Mouse (Mus musculus) hindbrain, embryonic 12.5 days (tissue): ENCODE results near the gene Phf10. TPM values are rescaled to one million over a fixed set of nuclear protein-coding genes. Genes with fewer than 3 reads are reported as not detected.
A peak's percentile ranks its signal among the peaks of the same experiment; 100 is the strongest.
"Not testable (repeated sequence)": the region's sequence is repeated elsewhere in the genome, so short reads cannot be mapped to it uniquely, and the experiment has no call there.

Source experiments
- ATAC-seq: fragments of 200-750 bp; cut with Nextera tagmentation; 2 replicates; pipeline ENCODE4 v1.8.0; 2017; ENCODE audit warnings: moderate TSS enrichment; ENCODE audit not compliant: low FRiP score
- H3K27ac ChIP-seq: fragments of 300-500 bp; sonication (generic); 2 replicates; pipeline ENCODE4 v1.5.1; 2016; ENCODE audit warnings: mild to moderate bottlenecking
- H3K27me3 ChIP-seq: fragments of 300-500 bp; sonication (generic); 2 replicates; pipeline ENCODE4 v1.6.1; 2016; ENCODE audit warnings: mild to moderate bottlenecking
- H3K36me3 ChIP-seq: fragments of 300-500 bp; sonication (generic); 2 replicates; pipeline ENCODE4 v1.6.1; 2016; ENCODE audit warnings: mild to moderate bottlenecking
- H3K4me1 ChIP-seq: fragments of 300-500 bp; sonication (generic); 2 replicates; pipeline ENCODE4 v1.6.1; 2016
- H3K4me2 ChIP-seq: fragments of 300-500 bp; sonication (generic); replicated peaks from 2 replicates; pipeline ENCODE4 v1.6.1; 2016; ENCODE audit warnings: mild to moderate bottlenecking
- H3K4me3 ChIP-seq: fragments of 300-500 bp; sonication (generic); 2 replicates; pipeline ENCODE4 v1.5.1; 2016; ENCODE audit warnings: mild to moderate bottlenecking
- H3K9ac ChIP-seq: fragments of 300-500 bp; sonication (generic); 2 replicates; pipeline ENCODE4 v1.6.1; 2016; ENCODE audit warnings: mild to moderate bottlenecking, moderate library complexity
- H3K9me3 ChIP-seq: fragments of 300-500 bp; sonication (generic); replicated peaks from 2 replicates; pipeline ENCODE4 v1.6.1; 2016; ENCODE audit warnings: mild to moderate bottlenecking
- WGBS: fragments of 180-500 bp; shearing (Covaris S2); methylation state at CpG from one replicate; pipeline ENCODE4 v1.1.7; 2016; 5-methylcytosine and 5-hydroxymethylcytosine counted together
- polyA plus RNA-seq: library from polyadenylated mRNA; unstranded; fragments of >200 nt; fragmentation: Nextera tagmentation; extraction: Ambion mirVana; gene quantifications from 2 replicates; pipeline ENCODE4 v1.2.1, GENCODE M21; 2016

Gene Phf10
- polyA plus RNA-seq = 22.2 and 24.9 TPM in 2 replicates

GRCm38 (mm10) chr17:14960951-14961556 is at the start of gene Phf10:
TSS of gene Phf10 (minus strand) at chr17:14961273.
- H3K9me3 ChIP-seq, H3K27ac ChIP-seq, H3K36me3 ChIP-seq, H3K27me3 ChIP-seq, H3K4me1 ChIP-seq: not testable (repeated sequence)
- Histone ChIP-seq H3K4me3 (peak within 1 kb of the TSS; percentile 79), H3K9ac (peak within 1 kb of the TSS; percentile 84), H3K4me2 (peak within 1 kb of the TSS; percentile 95)
- WGBS = under 1% methylated on average over 41 of the region's 100 CpGs
- peak; percentile 83 for ATAC-seq

DNA sequence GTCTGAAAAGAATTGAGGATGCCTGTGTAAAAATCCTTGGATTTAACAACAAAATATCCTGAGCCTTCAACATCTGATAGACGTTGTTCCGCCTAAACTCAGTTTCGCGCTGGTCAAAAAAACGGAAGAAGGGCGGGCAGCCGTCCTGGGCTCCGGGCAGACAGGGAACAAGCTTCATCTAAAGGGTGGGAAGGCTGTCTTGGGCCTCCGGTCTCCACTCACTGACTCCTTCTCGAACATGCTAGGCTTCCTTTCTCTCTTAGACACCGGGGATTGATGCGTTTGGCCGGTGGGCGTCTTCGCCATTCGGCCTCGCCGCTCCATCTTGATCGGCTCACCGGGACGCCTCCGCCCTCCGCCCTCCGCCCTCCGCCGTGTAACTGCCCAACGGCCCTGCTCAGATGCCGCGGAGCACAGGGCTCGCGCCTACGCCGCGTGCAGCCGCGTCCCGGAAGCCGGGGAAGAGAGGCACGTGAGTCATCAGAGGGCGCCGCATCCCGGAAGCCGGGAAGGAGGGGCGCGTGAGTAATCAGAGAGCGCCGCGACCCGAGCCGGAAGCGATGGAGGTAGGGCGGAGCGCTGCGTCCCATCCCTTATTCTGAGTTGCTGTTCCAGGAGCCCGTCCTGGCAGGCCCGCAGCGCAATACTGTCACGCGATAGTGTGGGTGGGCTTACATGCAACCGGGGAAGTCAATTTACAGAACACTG is 48.8 kb upstream of the Phf10 start, which contains the start of gene Gm3435:
Gene Gm3435, plus strand, starts transcription at position 471 of the 708 bp plus-strand sequence.
- not testable (repeated sequence) for H3K9me3 ChIP-seq, H3K4me3 ChIP-seq, H3K27me3 ChIP-seq, H3K9ac ChIP-seq, H3K4me1 ChIP-seq, H3K36me3 ChIP-seq, H3K4me2 ChIP-seq, H3K27ac ChIP-seq
- ATAC-seq = peak; percentile 98
- no CpG with 5 or more reads among the region's 60 CpGs for WGBS

DNA sequence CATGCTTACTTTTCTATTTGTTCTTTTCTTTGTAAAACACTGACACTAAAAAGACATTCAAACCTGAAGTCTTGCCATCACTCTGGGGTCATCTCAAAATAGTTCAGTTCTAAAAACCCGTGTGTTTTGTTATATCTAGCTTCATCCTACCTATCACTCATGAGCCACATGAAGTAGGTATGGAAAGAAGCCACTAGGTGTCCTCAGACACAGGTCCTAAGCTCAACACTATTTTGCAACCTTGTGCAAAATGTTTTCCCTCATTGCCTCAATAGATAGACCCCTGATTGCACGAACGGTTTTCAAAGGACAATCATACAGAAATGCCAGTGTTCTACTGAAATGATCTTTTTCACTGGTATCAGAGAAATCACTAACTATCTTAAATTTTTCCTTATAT is 48.0 kb upstream of the Phf10 start:
- not testable (repeated sequence) for H3K36me3 ChIP-seq, H3K27ac ChIP-seq, H3K4me3 ChIP-seq, H3K27me3 ChIP-seq, H3K4me1 ChIP-seq, ATAC-seq, H3K9me3 ChIP-seq, H3K4me2 ChIP-seq, H3K9ac ChIP-seq
- no CpG with 5 or more reads among the region's 3 CpGs for WGBS

DNA sequence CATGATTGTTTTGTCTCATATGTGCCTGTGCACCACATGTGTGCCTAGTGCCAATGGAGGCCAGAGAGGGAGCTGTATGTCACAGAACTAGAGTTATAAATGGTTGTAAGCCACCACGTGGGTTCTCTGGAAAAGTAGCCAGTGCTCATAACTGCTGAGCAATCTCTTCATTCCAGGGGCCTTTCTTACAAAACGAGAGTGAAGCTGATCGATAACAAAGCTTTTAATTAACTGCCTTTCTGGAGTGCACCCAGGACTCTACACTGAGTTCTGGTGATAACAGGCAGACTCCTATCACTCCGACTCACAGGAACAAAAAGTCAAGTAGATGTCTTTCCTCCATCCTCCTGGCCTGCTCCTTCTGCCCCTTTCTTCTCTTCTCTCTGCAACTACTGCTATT is 39.0 kb upstream of the Phf10 start:
- H3K36me3 ChIP-seq, H3K27ac ChIP-seq, H3K4me1 ChIP-seq, H3K9me3 ChIP-seq, H3K4me2 ChIP-seq, H3K4me3 ChIP-seq, ATAC-seq, H3K27me3 ChIP-seq, H3K9ac ChIP-seq: not testable (repeated sequence)
- WGBS = no CpG with 5 or more reads among the region's 4 CpGs

DNA sequence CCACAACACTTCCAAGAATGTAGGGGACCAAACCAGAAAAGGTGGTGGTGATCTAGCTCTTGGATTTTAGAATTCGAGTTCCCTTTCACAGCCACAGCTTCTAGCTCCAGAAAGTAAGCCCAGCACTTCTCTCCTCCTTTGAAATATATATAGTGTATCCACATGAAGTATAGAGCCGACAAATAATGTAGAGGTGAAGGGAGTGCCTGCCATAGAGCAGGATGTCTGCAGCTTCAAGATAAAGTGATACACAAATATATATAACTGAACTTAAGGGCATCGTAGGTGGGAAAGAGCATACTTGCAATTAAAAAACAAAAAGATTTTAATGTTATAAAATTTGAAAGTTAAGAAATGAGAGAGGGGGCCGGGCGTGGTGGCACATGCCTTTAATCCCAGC is 33.1 kb upstream of the Phf10 start:
- H3K4me1 ChIP-seq, H3K4me3 ChIP-seq, H3K27me3 ChIP-seq, H3K4me2 ChIP-seq, H3K27ac ChIP-seq, H3K9ac ChIP-seq, H3K36me3 ChIP-seq, ATAC-seq, H3K9me3 ChIP-seq: not testable (repeated sequence)
- WGBS = no CpG with 5 or more reads among the region's 5 CpGs

DNA sequence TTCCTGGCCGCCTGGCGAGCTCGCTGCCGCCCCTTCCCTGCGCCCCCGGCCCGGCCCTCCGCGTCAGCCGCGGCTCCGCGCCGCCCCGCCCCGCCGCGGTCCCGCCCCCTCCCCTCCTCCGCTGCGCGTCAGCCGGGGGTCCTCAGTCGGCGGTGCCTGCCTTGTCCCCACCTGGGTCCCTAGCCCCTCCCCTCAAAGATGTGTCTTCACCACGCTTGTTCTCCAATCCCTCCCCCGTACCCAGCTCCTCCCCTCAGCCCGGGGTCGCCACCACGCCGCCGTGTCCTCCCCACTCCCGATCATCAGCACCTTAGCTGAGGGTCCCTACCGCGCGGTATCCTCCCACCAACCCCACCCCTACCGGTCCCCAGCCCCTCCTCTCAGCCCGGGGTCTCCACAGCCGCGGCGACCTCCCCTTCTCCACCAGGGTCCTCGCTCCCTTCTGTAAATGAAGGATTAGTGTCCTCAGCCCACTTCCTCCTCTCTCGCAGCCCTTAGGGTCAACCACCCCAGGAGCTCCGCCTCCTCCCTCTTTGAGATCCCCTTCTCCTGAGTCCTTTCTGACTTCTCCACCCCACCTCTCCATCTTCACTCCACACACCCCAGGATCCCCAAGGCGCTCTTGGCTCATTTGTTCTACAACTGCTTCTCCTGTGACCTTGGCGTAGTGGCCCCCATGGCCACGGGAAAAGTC is 32.2 kb upstream of the Phf10 start:
- H3K36me3 ChIP-seq, H3K27ac ChIP-seq, H3K4me3 ChIP-seq, H3K27me3 ChIP-seq, H3K9ac ChIP-seq, H3K4me2 ChIP-seq, H3K9me3 ChIP-seq, H3K4me1 ChIP-seq: not testable (repeated sequence)
- no CpG with 5 or more reads among the region's 47 CpGs for WGBS
- ATAC-seq = peak; percentile 93

- no CpG with 5 or more reads among the region's 98 CpGs for WGBS
- not testable (repeated sequence) for H3K9me3 ChIP-seq
- peak; percentile 87 for ATAC-seq
Observed at GRCm38 (mm10) chr17:14992522-14993138, 31.6 kb upstream of the Phf10 start.

DNA sequence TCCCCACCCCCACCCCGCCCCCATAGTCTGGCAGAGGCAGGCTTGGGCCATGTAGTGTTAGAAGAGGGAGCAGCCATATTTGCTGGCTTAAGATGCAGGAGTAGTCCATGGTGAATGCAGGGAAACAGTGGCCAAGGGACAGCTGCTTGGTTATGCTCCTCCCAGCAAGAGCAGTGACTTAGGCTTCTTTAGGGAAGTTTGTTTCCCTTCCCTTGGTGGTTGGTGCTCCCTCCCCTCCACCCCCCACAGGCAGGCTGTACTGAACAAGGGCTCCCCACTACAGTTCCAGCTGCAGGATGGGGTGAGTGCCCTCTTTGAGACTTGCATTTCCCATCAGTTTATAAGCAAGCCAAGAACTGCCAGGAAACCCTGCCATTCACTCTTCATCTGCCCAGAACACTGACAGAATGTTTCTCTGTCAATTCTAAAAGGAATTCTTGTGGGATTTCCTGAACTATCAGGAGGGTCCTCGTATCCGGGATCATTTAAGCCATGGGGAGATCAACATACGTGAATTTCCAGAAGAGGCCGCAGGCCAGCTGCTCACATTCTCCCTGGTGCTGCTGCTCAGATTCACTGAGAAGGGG is 29.1 kb upstream of the Phf10 start:
- not testable (repeated sequence) for ATAC-seq, H3K27me3 ChIP-seq, H3K36me3 ChIP-seq, H3K4me2 ChIP-seq, H3K27ac ChIP-seq, H3K4me3 ChIP-seq, H3K4me1 ChIP-seq, H3K9ac ChIP-seq, H3K9me3 ChIP-seq
- 81% methylated on average over 4 of the region's 5 CpGs for WGBS

More at GRCm38 (mm10) chr17:14992522-14993138, 31.6 kb upstream of the Phf10 start:
- not testable (repeated sequence) for H3K36me3 ChIP-seq, H3K27me3 ChIP-seq, H3K4me3 ChIP-seq, H3K4me1 ChIP-seq, H3K9ac ChIP-seq, H3K27ac ChIP-seq, H3K4me2 ChIP-seq

DNA sequence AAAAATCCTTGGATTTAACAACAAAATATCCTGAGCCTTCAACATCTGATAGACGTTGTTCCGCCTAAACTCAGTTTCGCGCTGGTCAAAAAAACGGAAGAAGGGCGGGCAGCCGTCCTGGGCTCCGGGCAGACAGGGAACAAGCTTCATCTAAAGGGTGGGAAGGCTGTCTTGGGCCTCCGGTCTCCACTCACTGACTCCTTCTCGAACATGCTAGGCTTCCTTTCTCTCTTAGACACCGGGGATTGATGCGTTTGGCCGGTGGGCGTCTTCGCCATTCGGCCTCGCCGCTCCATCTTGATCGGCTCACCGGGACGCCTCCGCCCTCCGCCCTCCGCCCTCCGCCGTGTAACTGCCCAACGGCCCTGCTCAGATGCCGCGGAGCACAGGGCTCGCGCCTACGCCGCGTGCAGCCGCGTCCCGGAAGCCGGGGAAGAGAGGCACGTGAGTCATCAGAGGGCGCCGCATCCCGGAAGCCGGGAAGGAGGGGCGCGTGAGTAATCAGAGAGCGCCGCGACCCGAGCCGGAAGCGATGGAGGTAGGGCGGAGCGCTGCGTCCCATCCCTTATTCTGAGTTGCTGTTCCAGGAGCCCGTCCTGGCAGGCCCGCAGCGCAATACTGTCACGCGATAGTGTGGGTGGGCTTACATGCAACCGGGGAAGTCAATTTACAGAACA is 17.4 kb upstream of the Phf10 start, which contains the start of the genes 9030025P20Rik and Gm3417:
Gene 9030025P20Rik, plus strand, starts transcription at position 107 of the 677 bp plus-strand sequence.
Gene Gm3417, minus strand, starts transcription at position 429 of the 677 bp plus-strand sequence.
- peak within 1 kb of the TSS; percentile 33; the same call in 1 of the 2 replicates for H3K4me2 ChIP-seq
- not testable (repeated sequence) for H3K4me1 ChIP-seq, H3K27me3 ChIP-seq, H3K4me3 ChIP-seq, H3K9me3 ChIP-seq, H3K9ac ChIP-seq, H3K27ac ChIP-seq, H3K36me3 ChIP-seq
- ATAC-seq = peak; percentile 98
- no CpG with 5 or more reads among the region's 60 CpGs for WGBS

GRCm38 (mm10) chr17:14977718-14978361 is 16.8 kb upstream of the Phf10 start:
- 5% methylated on average over 4 of the region's 7 CpGs for WGBS
- H3K4me1 ChIP-seq, H3K36me3 ChIP-seq, H3K9me3 ChIP-seq, H3K27me3 ChIP-seq, H3K4me3 ChIP-seq, H3K27ac ChIP-seq, H3K9ac ChIP-seq: not testable (repeated sequence)
- ATAC-seq = peak; percentile 11; the same call in 1 of the 2 replicates
- peak overlapping the region; percentile 33; the same call in 1 of the 2 replicates for H3K4me2 ChIP-seq

DNA sequence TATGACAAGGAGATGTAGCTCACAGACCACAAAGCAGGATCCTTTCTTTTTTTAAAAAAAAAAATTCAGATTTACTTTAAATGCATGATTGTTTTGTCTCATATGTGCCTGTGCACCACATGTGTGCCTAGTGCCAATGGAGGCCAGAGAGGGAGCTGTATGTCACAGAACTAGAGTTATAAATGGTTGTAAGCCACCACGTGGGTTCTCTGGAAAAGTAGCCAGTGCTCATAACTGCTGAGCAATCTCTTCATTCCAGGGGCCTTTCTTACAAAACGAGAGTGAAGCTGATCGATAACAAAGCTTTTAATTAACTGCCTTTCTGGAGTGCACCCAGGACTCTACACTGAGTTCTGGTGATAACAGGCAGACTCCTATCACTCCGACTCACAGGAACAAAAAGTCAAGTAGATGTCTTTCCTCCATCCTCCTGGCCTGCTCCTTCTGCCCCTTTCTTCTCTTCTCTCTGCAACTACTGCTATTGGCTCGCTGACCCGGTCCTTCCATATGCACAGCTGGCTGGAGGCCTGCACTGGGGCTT is 7.4 kb upstream of the Phf10 start:
- ATAC-seq, H3K4me1 ChIP-seq, H3K4me3 ChIP-seq, H3K27me3 ChIP-seq, H3K4me2 ChIP-seq, H3K9ac ChIP-seq, H3K36me3 ChIP-seq, H3K9me3 ChIP-seq, H3K27ac ChIP-seq: not testable (repeated sequence)
- no CpG with 5 or more reads among the region's 6 CpGs for WGBS
